Mouse (Mus musculus): ENCODE measurements around the gene Ptprd. TPM values are rescaled to one million over a fixed set of nuclear protein-coding genes. Genes with fewer than 3 reads are reported as not detected.

Gene Ptprd
- total and polyA plus RNA-seq, 2 experiments from 2014 or later, result 5.6 to 23.3 TPM

DNA sequence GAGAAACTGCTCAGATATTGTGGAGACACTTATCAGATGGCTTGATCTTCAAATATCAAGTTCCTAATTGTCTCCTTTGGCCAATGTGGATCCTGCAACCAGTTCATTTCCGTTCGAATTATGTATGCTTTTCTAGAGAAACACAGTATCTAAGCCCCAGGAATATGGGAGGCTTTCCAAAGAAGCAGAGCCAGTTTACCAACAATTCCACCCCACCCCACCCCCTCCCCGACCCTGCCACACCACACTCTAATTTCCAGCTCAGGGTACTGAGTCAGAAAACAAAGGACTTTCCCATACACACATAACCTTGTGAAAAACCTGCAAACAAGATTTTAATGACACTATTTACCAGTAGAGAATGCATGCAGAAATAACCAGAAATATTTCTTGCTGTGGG lies 1951.5 kb downstream of the Ptprd start:
- H3K27ac ChIP-seq (ENCODE audit: low read depth), result no peak overlapping the region
- WGBS, result 79% methylated on average over 3 of the region's 3 CpGs

DNA sequence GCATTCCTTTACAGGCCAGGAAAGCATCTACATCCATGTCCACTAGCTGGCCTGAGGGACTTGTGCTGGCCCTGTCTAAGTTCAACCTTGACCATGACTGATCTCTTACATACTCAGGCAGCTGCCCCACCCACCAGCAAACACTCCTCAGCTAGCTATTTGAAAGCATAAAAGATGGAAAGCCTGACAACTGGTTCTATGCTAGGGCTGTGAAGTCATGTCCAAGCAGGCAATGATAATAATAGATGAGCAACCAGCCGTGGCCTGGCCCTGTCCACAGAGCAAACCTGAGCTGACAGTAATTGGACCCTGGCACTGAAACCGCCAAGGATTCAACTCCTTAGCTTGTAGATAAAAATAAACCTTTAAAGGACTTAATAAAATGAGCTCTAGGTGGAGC lies 1952.1 kb downstream of the Ptprd start:
- ATAC-seq (ENCODE audit: insufficient read depth, low read depth), result no peak
- H3K27me3 ChIP-seq (ENCODE audit: control insufficient read depth, insufficient read depth, low read length), result no peaks in the 10 kb centered on the region
- DNase-seq (ENCODE audit: low spot score), result no peak
- H3K4me3 ChIP-seq (ENCODE audit: low read depth, low read length), result no peak overlapping the region
- H3K4me2 ChIP-seq (ENCODE audit: low read depth, low read length), result no peak overlapping the region
- H3K9me3 ChIP-seq (replicated peaks; ENCODE audit: control insufficient read depth, low read length), result no peaks in the 10 kb centered on the region
- H3K9ac ChIP-seq (replicated peaks; ENCODE audit: low read depth, low read length), result no peak overlapping the region
- H3K27ac ChIP-seq (ENCODE audit: low read depth), result no peak overlapping the region
- 0 out of 2 replicates have a peak, but pooled peaks cover 4% of the 10 kb centered on the region for H3K4me1 ChIP-seq (ENCODE audit: control insufficient read depth, insufficient read depth)
- 44% methylated on average over 2 of the region's 2 CpGs for WGBS
- no peaks in the 10 kb centered on the region for H3K36me3 ChIP-seq (replicated peaks; ENCODE audit: control insufficient read depth, insufficient read depth, low read length)
- TF ChIP-seq EP300 (IDR thresholded peaks at IDR 0.05; ENCODE audit: low read depth) (no peak), CTCF (IDR thresholded peaks at IDR 0.05; ENCODE audit: low read depth) (no peak)

More for the DNA sequence above, 1951.5 kb downstream of the Ptprd start:
- H3K36me3 ChIP-seq (replicated peaks; ENCODE audit: control insufficient read depth, insufficient read depth, low read length), result no peaks in the 10 kb centered on the region
- no peak overlapping the region for H3K4me3 ChIP-seq (ENCODE audit: low read depth, low read length)
- H3K4me2 ChIP-seq (ENCODE audit: low read depth, low read length), result no peak overlapping the region
- H3K9me3 ChIP-seq (replicated peaks; ENCODE audit: control insufficient read depth, low read length), result no peaks in the 10 kb centered on the region
- no peak for TF ChIP-seq EP300 (IDR thresholded peaks at IDR 0.05; ENCODE audit: low read depth)
- no peak for TF ChIP-seq CTCF (IDR thresholded peaks at IDR 0.05; ENCODE audit: low read depth)
- no peaks in the 10 kb centered on the region for H3K27me3 ChIP-seq (ENCODE audit: control insufficient read depth, insufficient read depth, low read length)
- H3K4me1 ChIP-seq (ENCODE audit: control insufficient read depth, insufficient read depth), result 0 out of 2 replicates have a peak, but pooled peaks cover 4% of the 10 kb centered on the region
- ATAC-seq (ENCODE audit: insufficient read depth, low read depth) (no peak), DNase-seq (ENCODE audit: low spot score) (no peak)
- H3K9ac ChIP-seq (replicated peaks; ENCODE audit: low read depth, low read length), result no peak overlapping the region

GRCm38 (mm10) chr4:76244371-76244770 lies 1967.4 kb downstream of the Ptprd start:
- H3K9ac ChIP-seq (replicated peaks; ENCODE audit: low read depth, low read length), result no peak overlapping the region
- WGBS, result 79% methylated on average over 6 of the region's 6 CpGs
- 0 out of 2 replicates have a peak, but pooled peaks cover under 1% of the 10 kb centered on the region for H3K4me1 ChIP-seq (ENCODE audit: control insufficient read depth, insufficient read depth)
- no peak for ATAC-seq (ENCODE audit: insufficient read depth, low read depth)
- TF ChIP-seq CTCF (IDR thresholded peaks at IDR 0.05; ENCODE audit: low read depth), result no peak
- TF ChIP-seq EP300 (IDR thresholded peaks at IDR 0.05; ENCODE audit: low read depth), result no peak
- no peak overlapping the region for H3K4me2 ChIP-seq (ENCODE audit: low read depth, low read length)
- no peaks in the 10 kb centered on the region; the same call in 1 of the 2 replicates for H3K36me3 ChIP-seq (replicated peaks; ENCODE audit: control insufficient read depth, insufficient read depth, low read length)
- H3K4me3 ChIP-seq (ENCODE audit: low read depth, low read length), result no peak overlapping the region
- H3K27me3 ChIP-seq (ENCODE audit: control insufficient read depth, insufficient read depth, low read length), result no peaks in the 10 kb centered on the region
- no peaks in the 10 kb centered on the region for H3K9me3 ChIP-seq (replicated peaks; ENCODE audit: control insufficient read depth, low read length)
- no peak for DNase-seq (ENCODE audit: low spot score)
- no peak overlapping the region for H3K27ac ChIP-seq (ENCODE audit: low read depth)

GRCm38 (mm10) chr4:76241542-76241941 lies 1970.2 kb downstream of the Ptprd start:
- Histone ChIP-seq H3K27ac (ENCODE audit: low read depth) (peak overlapping the region; percentile 27; the same call in 1 of the 2 replicates), H3K4me2 (ENCODE audit: low read depth, low read length) (no peak overlapping the region)
- peak; percentile 14; the same call in 1 of the 2 replicates for ATAC-seq (ENCODE audit: insufficient read depth, low read depth)

DNA sequence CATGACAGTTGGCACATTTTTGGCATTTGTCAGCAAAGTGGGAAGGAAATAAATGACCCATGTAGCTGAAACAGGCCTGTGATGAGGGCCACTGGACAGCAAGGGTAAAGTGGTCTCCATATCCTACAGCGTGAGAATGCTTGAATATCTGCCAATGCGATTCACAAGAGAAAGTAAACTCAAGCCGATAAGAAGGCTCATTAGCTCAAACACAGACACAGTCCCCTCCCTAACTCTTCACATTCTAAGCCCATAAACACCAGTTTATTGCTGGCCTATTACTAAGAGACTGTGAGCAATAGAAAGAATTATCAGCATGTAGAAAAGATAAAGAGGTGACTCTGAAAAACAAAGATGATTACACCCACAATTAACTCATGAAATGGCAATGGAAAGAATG lies 1970.6 kb downstream of the Ptprd start:
- no peaks in the 10 kb centered on the region for H3K9me3 ChIP-seq (replicated peaks; ENCODE audit: control insufficient read depth, low read length)
- H3K4me2 ChIP-seq (ENCODE audit: low read depth, low read length), result no peak overlapping the region
- peak overlapping the region; percentile 27 for H3K27ac ChIP-seq (ENCODE audit: low read depth)
- WGBS, result 19% methylated on average over 3 of the region's 3 CpGs
- H3K27me3 ChIP-seq (ENCODE audit: control insufficient read depth, insufficient read depth, low read length), result no peaks in the 10 kb centered on the region
- H3K9ac ChIP-seq (replicated peaks; ENCODE audit: low read depth, low read length), result no peak overlapping the region
- TF ChIP-seq EP300 (IDR thresholded peaks at IDR 0.05; ENCODE audit: low read depth), result no peak
- no peak for TF ChIP-seq CTCF (IDR thresholded peaks at IDR 0.05; ENCODE audit: low read depth)
- no peak overlapping the region for H3K4me3 ChIP-seq (ENCODE audit: low read depth, low read length)
- peak; percentile 82 for ATAC-seq (ENCODE audit: insufficient read depth, low read depth)
- H3K4me1 ChIP-seq (ENCODE audit: control insufficient read depth, insufficient read depth), result peaks cover 9% of the 10 kb centered on the region; the same call in 1 of the 2 replicates
- peak; percentile 28 for DNase-seq (ENCODE audit: low spot score)
- H3K36me3 ChIP-seq (replicated peaks; ENCODE audit: control insufficient read depth, insufficient read depth, low read length), result no peaks in the 10 kb centered on the region; the same call in 1 of the 2 replicates

More at GRCm38 (mm10) chr4:76241542-76241941, 1970.2 kb downstream of the Ptprd start:
- H3K4me3 ChIP-seq (ENCODE audit: low read depth, low read length), result no peak overlapping the region
- no peak for TF ChIP-seq CTCF (IDR thresholded peaks at IDR 0.05; ENCODE audit: low read depth)
- no peak for TF ChIP-seq EP300 (IDR thresholded peaks at IDR 0.05; ENCODE audit: low read depth)
- H3K9ac ChIP-seq (replicated peaks; ENCODE audit: low read depth, low read length), result no peak overlapping the region
- H3K9me3 ChIP-seq (replicated peaks; ENCODE audit: control insufficient read depth, low read length), result no peaks in the 10 kb centered on the region
- H3K27me3 ChIP-seq (ENCODE audit: control insufficient read depth, insufficient read depth, low read length), result no peaks in the 10 kb centered on the region
- peaks cover 9% of the 10 kb centered on the region; the same call in 1 of the 2 replicates for H3K4me1 ChIP-seq (ENCODE audit: control insufficient read depth, insufficient read depth)
- no peaks in the 10 kb centered on the region; the same call in 1 of the 2 replicates for H3K36me3 ChIP-seq (replicated peaks; ENCODE audit: control insufficient read depth, insufficient read depth, low read length)
- DNase-seq (ENCODE audit: low spot score), result no peak

DNA sequence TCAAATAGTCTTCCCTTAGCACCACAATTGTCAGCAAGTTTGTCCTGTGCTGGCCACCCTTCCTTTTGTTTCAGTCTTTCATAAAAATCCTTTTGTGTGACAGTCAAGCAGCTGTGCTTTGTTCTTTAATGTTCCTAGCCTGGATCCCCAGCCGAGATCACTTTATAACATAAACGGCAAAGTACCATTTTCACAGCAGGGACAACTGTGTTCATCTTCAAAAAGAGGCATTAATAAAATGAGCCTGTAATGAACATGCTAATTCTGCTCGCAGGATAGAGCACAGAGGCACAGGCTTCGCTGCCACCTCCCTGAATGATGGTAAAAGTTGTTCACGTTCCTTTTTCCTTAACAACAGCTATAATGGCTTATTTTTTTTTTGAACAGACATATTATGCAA lies 1972.7 kb downstream of the Ptprd start:
- WGBS, result 75% methylated on average over 5 of the region's 5 CpGs
- Histone ChIP-seq H3K9ac (replicated peaks; ENCODE audit: low read depth, low read length) (no peak overlapping the region), H3K27me3 (ENCODE audit: control insufficient read depth, insufficient read depth, low read length) (no peaks in the 10 kb centered on the region), H3K9me3 (replicated peaks; ENCODE audit: control insufficient read depth, low read length) (no peaks in the 10 kb centered on the region), H3K36me3 (replicated peaks; ENCODE audit: control insufficient read depth, insufficient read depth, low read length) (no peaks in the 10 kb centered on the region; the same call in 1 of the 2 replicates), H3K4me2 (ENCODE audit: low read depth, low read length) (no peak overlapping the region), H3K4me1 (ENCODE audit: control insufficient read depth, insufficient read depth) (peaks cover 9% of the 10 kb centered on the region; the same call in 1 of the 2 replicates), H3K27ac (ENCODE audit: low read depth) (no peak overlapping the region), H3K4me3 (ENCODE audit: low read depth, low read length) (no peak overlapping the region)
- no peak for DNase-seq (ENCODE audit: low spot score)
- no peak for TF ChIP-seq EP300 (IDR thresholded peaks at IDR 0.05; ENCODE audit: low read depth)
- no peak for TF ChIP-seq CTCF (IDR thresholded peaks at IDR 0.05; ENCODE audit: low read depth)
- ATAC-seq (ENCODE audit: insufficient read depth, low read depth), result no peak
